Mouse (Mus musculus) hindbrain, embryonic 12.5 days (tissue): Measurements from ENCODE around the gene Rps16. TPM values are rescaled to one million over a fixed set of nuclear protein-coding genes. Genes with fewer than 3 reads are reported as not detected.

ENCODE experiments used
- ATAC-seq: fragments of 200-750 bp; cut with Nextera tagmentation; 2 replicates; pipeline ENCODE4 v1.8.0; 2017; ENCODE audit warnings: moderate TSS enrichment; ENCODE audit not compliant: low FRiP score
- H3K27ac ChIP-seq: fragments of 300-500 bp; sonication (generic); 2 replicates; pipeline ENCODE4 v1.5.1; 2016; ENCODE audit warnings: mild to moderate bottlenecking
- H3K27me3 ChIP-seq: fragments of 300-500 bp; sonication (generic); 2 replicates; pipeline ENCODE4 v1.6.1; 2016; ENCODE audit warnings: mild to moderate bottlenecking
- H3K36me3 ChIP-seq: fragments of 300-500 bp; sonication (generic); 2 replicates; pipeline ENCODE4 v1.6.1; 2016; ENCODE audit warnings: mild to moderate bottlenecking
- H3K4me1 ChIP-seq: fragments of 300-500 bp; sonication (generic); 2 replicates; pipeline ENCODE4 v1.6.1; 2016
- H3K4me2 ChIP-seq: fragments of 300-500 bp; sonication (generic); replicated peaks from 2 replicates; pipeline ENCODE4 v1.6.1; 2016; ENCODE audit warnings: mild to moderate bottlenecking
- H3K4me3 ChIP-seq: fragments of 300-500 bp; sonication (generic); 2 replicates; pipeline ENCODE4 v1.5.1; 2016; ENCODE audit warnings: mild to moderate bottlenecking
- H3K9ac ChIP-seq: fragments of 300-500 bp; sonication (generic); 2 replicates; pipeline ENCODE4 v1.6.1; 2016; ENCODE audit warnings: mild to moderate bottlenecking, moderate library complexity
- H3K9me3 ChIP-seq: fragments of 300-500 bp; sonication (generic); replicated peaks from 2 replicates; pipeline ENCODE4 v1.6.1; 2016; ENCODE audit warnings: mild to moderate bottlenecking
- WGBS: fragments of 180-500 bp; shearing (Covaris S2); methylation state at CpG from one replicate; pipeline ENCODE4 v1.1.7; 2016; 5-methylcytosine and 5-hydroxymethylcytosine counted together
- polyA plus RNA-seq: library from polyadenylated mRNA; unstranded; fragments of >200 nt; fragmentation: Nextera tagmentation; extraction: Ambion mirVana; gene quantifications from 2 replicates; pipeline ENCODE4 v1.2.1, GENCODE M21; 2016

Gene Rps16
- polyA plus RNA-seq: 514 and 573 TPM in 2 replicates

- Histone ChIP-seq H3K4me3 (peak within 1 kb of the TSS; percentile 90), H3K4me1 (peaks cover 15% of the 10 kb centered on the region), H3K4me2 (peak within 1 kb of the TSS; percentile 96), H3K27ac (peak within 1 kb of the TSS; percentile 77), H3K9ac (peak within 1 kb of the TSS; percentile 94), H3K27me3 (no peaks in the 10 kb centered on the region), H3K36me3 (peaks cover 29% of the 10 kb centered on the region), H3K9me3 (no peaks in the 10 kb centered on the region)
- WGBS: under 1% methylated on average over 47 of the region's 50 CpGs
- ATAC-seq: peak; percentile 95
These were observed at the start of gene Rps16 for GRCm38 (mm10) chr7:28350155-28350883. TSS of gene Rps16 (plus strand) at chr7:28350652.

- Histone ChIP-seq H3K9ac (peak within 1 kb of the TSS; percentile 74), H3K4me2 (peak within 1 kb of the TSS; percentile 62), H3K27me3 (peaks cover 28% of the 10 kb centered on the region), H3K27ac (peak within 1 kb of the TSS; percentile 89), H3K9me3 (no peaks in the 10 kb centered on the region), H3K4me1 (peaks cover 33% of the 10 kb centered on the region), H3K4me3 (peak within 1 kb of the TSS; percentile 47), H3K36me3 (peaks cover 21% of the 10 kb centered on the region)
- ATAC-seq: peak; percentile 79
- 1% methylated on average over 30 of the region's 30 CpGs for WGBS
These were observed 48.6 kb upstream of the Rps16 start, which contains the start of gene Dll3 for GRCm38 (mm10) chr7:28301616-28302433. TSS of gene Dll3 (minus strand) at chr7:28302238.

- Histone ChIP-seq H3K4me3 (no peak overlapping the region), H3K36me3 (peaks cover 52% of the 10 kb centered on the region), H3K4me1 (peaks cover 37% of the 10 kb centered on the region), H3K27me3 (peaks cover 10% of the 10 kb centered on the region; the same call in 1 of the 2 replicates), H3K9ac (no peak overlapping the region), H3K27ac (no peak overlapping the region), H3K4me2 (no peak overlapping the region), H3K9me3 (no peaks in the 10 kb centered on the region)
- ATAC-seq: no peak
- 88% methylated on average over 10 of the region's 10 CpGs for WGBS
These were observed 44.8 kb upstream of the Rps16 start for GRCm38 (mm10) chr7:28305641-28306040.

- Histone ChIP-seq H3K9ac (no peak overlapping the region), H3K4me2 (no peak overlapping the region), H3K36me3 (peaks cover 52% of the 10 kb centered on the region), H3K9me3 (no peaks in the 10 kb centered on the region), H3K4me1 (peaks cover 38% of the 10 kb centered on the region), H3K27ac (no peak overlapping the region), H3K4me3 (no peak overlapping the region), H3K27me3 (peaks cover 5% of the 10 kb centered on the region; the same call in 1 of the 2 replicates)
- no peak for ATAC-seq
- WGBS: 94% methylated on average over 8 of the region's 8 CpGs
These were observed 44.2 kb upstream of the Rps16 start for GRCm38 (mm10) chr7:28306216-28306615.

GRCm38 (mm10) chr7:28309737-28310136 lies 40.7 kb upstream of the Rps16 start:
- H3K27me3 ChIP-seq: no peaks in the 10 kb centered on the region
- peak; percentile 21; the same call in 1 of the 2 replicates for ATAC-seq
- H3K9ac ChIP-seq: no peak overlapping the region
- peaks cover 54% of the 10 kb centered on the region for H3K36me3 ChIP-seq
- peak overlapping the region; percentile 89; the same call in 1 of the 2 replicates for H3K4me2 ChIP-seq
- 35% methylated on average over 9 of the region's 9 CpGs for WGBS
- H3K4me1 ChIP-seq: peaks cover 24% of the 10 kb centered on the region
- no peaks in the 10 kb centered on the region for H3K9me3 ChIP-seq
- peak overlapping the region; percentile 58 for H3K27ac ChIP-seq
- H3K4me3 ChIP-seq: no peak overlapping the region; the same call in 1 of the 2 replicates

GRCm38 (mm10) chr7:28311151-28311925 lies 39.1 kb upstream of the Rps16 start:
- peak; percentile 65; the same call in 1 of the 2 replicates for ATAC-seq
- H3K27me3 ChIP-seq: no peaks in the 10 kb centered on the region
- H3K36me3 ChIP-seq: peaks cover 54% of the 10 kb centered on the region
- H3K4me3 ChIP-seq: peak overlapping the region; percentile 65
- H3K9ac ChIP-seq: peak overlapping the region; percentile 78
- WGBS: 6% methylated on average over 35 of the region's 35 CpGs
- H3K4me1 ChIP-seq: peaks cover 24% of the 10 kb centered on the region
- peak overlapping the region; percentile 69 for H3K27ac ChIP-seq
- H3K4me2 ChIP-seq: peak overlapping the region; percentile 89
- H3K9me3 ChIP-seq: no peaks in the 10 kb centered on the region

- ATAC-seq: peak; percentile 93
- Histone ChIP-seq H3K9ac (peak within 1 kb of the TSS; percentile 78), H3K27ac (peak within 1 kb of the TSS; percentile 69), H3K4me1 (peaks cover 24% of the 10 kb centered on the region), H3K4me2 (peak within 1 kb of the TSS; percentile 89), H3K9me3 (no peaks in the 10 kb centered on the region), H3K4me3 (peak within 1 kb of the TSS; percentile 65), H3K36me3 (peaks cover 54% of the 10 kb centered on the region), H3K27me3 (no peaks in the 10 kb centered on the region)
- WGBS: 2% methylated on average over 43 of the region's 45 CpGs
These were observed 38.4 kb upstream of the Rps16 start, which contains the start of gene Timm50 for GRCm38 (mm10) chr7:28311926-28312543. TSS of gene Timm50 (minus strand) at chr7:28312072.

GRCm38 (mm10) chr7:28318036-28318435 lies 32.4 kb upstream of the Rps16 start:
- WGBS: 93% methylated on average over 3 of the region's 3 CpGs
- no peak for ATAC-seq
- H3K36me3 ChIP-seq: peaks cover 86% of the 10 kb centered on the region

GRCm38 (mm10) chr7:28318714-28319113 lies 31.7 kb upstream of the Rps16 start:
- WGBS: 95% methylated on average over 17 of the region's 17 CpGs
- ATAC-seq: no peak
- H3K36me3 ChIP-seq: peaks cover 92% of the 10 kb centered on the region

More at GRCm38 (mm10) chr7:28318036-28318435, 32.4 kb upstream of the Rps16 start:
- Histone ChIP-seq H3K9me3 (no peaks in the 10 kb centered on the region), H3K9ac (no peak overlapping the region), H3K4me2 (no peak overlapping the region), H3K4me1 (no peaks in the 10 kb centered on the region), H3K27me3 (no peaks in the 10 kb centered on the region), H3K4me3 (no peak overlapping the region), H3K27ac (no peak overlapping the region)

GRCm38 (mm10) chr7:28321974-28322720 lies 28.3 kb upstream of the Rps16 start:
- peaks cover 99% of the 10 kb centered on the region for H3K36me3 ChIP-seq
- no peaks in the 10 kb centered on the region for H3K9me3 ChIP-seq
- no peak overlapping the region for H3K4me3 ChIP-seq
- H3K9ac ChIP-seq: no peak overlapping the region
- no peak for ATAC-seq
- H3K4me1 ChIP-seq: no peaks in the 10 kb centered on the region
- no peaks in the 10 kb centered on the region for H3K27me3 ChIP-seq
- no peak overlapping the region for H3K27ac ChIP-seq
- WGBS: 95% methylated on average over 15 of the region's 15 CpGs
- H3K4me2 ChIP-seq: no peak overlapping the region

More at GRCm38 (mm10) chr7:28318714-28319113, 31.7 kb upstream of the Rps16 start:
- Histone ChIP-seq H3K9me3 (no peaks in the 10 kb centered on the region), H3K27me3 (no peaks in the 10 kb centered on the region), H3K27ac (no peak overlapping the region), H3K4me3 (no peak overlapping the region), H3K4me2 (no peak overlapping the region), H3K4me1 (no peaks in the 10 kb centered on the region), H3K9ac (no peak overlapping the region)

GRCm38 (mm10) chr7:28325293-28325692 lies 25.2 kb upstream of the Rps16 start:
- Histone ChIP-seq H3K9ac (no peak overlapping the region), H3K4me3 (no peak overlapping the region), H3K36me3 (peaks cover 98% of the 10 kb centered on the region), H3K4me1 (no peaks in the 10 kb centered on the region), H3K27me3 (no peaks in the 10 kb centered on the region), H3K9me3 (no peaks in the 10 kb centered on the region), H3K27ac (no peak overlapping the region), H3K4me2 (no peak overlapping the region)
- WGBS: 94% methylated on average over 8 of the region's 8 CpGs
- ATAC-seq: no peak
